Mouse (Mus musculus): ENCODE results near the gene Aqp7.

DNA sequence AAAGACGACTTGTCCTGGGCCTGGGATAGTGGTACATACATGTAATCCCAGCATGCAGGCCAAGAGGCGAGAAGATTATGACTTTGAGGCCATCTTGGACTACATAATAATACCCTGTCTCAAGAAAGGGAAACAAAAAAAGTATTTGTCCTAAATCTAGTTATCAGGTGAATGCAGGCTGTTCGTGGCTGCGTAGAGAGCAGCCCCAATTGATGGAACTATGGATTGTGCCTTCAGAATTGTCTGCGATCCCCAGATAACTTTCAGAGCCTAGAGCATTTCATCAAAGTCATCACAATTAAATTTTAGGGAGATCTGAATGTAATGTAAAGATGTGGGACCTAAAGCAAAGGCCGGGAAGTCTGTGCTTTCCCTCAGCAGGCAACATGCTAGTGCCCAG, 51.6 kb downstream of the Aqp7 start:
- no peak for TF ChIP-seq CTCF (IDR thresholded peaks at IDR 0.05; ENCODE audit: low read depth)
- no peak for TF ChIP-seq EP300 (IDR thresholded peaks at IDR 0.05; ENCODE audit: low read depth)

Measured in heart, postnatal 0 days (tissue).